Mouse (Mus musculus): ENCODE data around the gene Asic1.
"Not testable (repeated sequence)": the region's sequence is repeated elsewhere in the genome, so short reads cannot be mapped to it uniquely, and the experiment has no call there.

Gene Asic1

DNA sequence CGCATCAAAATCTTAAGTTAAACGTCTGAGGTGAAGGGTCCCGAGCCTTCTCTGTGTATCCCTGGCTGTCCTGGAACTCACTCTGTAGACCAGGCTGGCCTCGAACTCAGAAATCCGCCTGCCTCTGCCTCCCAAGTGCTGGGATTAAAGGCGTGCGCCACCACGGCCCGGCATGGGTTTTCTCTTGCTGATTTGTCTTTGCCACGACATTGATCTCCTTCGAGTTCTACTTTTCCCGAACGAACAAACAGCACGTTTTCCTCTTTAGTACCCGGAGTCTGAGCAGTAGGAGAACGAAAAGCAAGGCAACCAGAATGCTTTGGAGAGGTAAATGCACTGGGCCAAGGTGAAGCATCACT, 31.5 kb downstream of the Asic1 start:
- DNase-seq (ENCODE audit: low spot score in 2 of 2), result not testable (repeated sequence)

DNA sequence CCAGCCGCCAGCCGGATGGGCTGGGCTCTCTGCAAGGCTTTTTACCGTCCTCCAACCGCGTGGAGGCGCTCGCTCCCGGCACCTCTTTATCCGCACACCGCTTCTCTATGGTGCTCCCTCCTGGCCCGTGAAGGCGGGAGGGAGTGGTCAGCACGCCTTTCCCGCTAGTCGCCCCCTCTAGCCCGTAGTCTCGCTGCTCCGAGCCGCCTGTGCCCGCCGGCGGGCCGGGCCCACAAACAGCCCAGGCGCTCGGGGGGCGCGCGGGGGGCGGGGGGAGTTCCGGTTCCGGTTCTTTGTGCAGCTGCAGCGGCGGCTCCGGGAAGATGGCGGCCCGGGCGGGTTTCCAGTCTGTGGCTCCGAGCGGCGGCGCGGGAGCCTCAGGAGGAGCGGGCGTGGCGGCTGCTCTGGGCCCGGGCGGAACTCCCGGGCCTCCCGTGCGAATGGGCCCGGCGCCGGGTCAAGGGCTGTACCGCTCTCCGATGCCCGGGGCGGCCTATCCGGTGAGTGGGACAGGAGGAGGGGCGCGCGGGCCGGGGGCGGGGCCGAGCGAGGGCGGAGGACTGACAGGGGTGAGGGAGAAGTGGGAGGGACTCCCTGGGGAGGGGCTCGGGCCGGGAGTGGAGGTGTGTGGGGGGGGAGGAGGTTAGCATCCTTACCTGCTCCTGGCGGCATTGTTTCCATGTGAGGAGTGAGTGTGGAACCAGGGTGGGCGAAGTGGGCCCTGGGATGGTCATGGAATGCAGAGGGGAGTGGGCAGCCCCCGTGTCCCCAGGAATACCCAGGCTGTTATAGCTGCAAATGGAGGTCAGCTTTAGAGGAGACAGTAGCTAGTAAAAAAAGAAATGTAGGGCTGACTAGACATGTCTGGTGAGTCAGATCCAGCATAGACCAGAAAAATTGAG, 32.1 kb downstream of the Asic1 start, which contains the start of gene Smarcd1:
Gene Smarcd1 (plus strand): TSS at position 131 of the 902 bp plus-strand sequence.
- peak; percentile 87 to 96 for DNase-seq (ENCODE audit: low spot score in 2 of 2)

DNA sequence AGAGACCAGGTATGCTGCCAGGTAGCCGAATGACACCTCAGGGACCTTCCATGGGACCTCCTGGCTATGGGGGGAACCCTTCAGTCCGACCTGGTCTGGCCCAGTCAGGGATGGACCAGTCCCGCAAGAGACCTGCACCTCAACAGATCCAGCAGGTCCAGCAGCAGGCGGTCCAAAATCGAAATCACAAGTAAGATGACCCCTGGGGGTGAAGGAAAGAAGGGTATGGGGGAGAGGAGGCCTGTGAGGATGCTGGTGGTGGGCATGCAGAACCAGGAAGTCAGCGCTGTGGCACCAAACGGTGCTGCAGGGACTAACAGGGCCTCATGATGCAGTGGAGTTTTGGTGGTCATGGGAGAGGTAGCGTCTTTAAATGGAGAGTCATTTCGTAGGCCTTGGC, 32.9 kb downstream of the Asic1 start:
- DNase-seq (ENCODE audit: low spot score in 2 of 2), result no peak

DNA sequence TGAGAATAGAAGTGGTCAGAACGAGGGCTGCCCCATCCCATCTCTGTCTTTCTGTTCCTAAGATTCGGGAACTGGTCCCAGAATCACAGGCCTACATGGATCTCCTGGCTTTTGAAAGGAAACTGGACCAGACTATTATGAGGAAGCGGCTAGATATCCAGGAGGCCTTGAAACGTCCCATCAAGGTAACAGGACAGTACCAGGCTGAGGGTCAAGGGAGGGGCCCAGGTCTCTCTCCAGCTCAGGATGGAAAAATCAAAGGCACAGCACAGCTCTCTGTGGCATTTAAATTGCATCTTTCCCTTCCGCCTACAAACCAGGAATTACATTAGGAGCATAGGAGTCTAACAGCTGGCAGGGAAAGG, 33.5 kb downstream of the Asic1 start:
- DNase-seq (ENCODE audit: low spot score in 2 of 2), result no peak

DNA sequence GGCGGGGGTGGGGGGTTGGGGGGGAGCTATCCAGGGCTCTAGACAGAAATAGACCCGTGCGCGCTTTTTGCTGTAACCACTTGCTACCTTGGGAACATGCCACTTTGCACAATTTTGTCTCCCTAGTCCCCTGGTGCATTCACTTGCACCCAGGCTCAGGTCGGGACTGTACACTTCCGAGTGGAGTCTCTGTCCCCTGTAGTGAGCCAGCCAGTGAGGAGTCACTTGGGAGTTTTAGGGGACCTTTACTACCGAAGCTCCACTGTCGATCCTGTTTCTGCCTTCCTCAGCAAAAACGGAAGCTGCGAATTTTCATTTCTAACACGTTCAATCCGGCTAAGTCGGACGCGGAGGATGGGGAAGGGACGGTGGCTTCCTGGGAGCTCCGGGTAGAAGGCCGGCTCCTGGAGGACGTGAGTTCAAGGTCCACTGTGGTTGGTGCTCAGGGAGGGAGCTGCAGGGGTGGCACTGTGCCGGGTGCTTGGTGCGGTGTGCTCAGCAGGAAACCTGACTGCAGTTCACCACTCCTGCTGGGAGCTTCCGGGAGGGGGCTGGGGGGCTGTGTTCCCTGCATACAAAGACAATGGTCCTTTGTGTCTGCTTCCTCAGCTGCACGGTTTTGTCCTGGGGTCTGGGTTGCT, 34.0 kb downstream of the Asic1 start:
- DNase-seq (ENCODE audit: low spot score in 2 of 2), result no peak

DNA sequence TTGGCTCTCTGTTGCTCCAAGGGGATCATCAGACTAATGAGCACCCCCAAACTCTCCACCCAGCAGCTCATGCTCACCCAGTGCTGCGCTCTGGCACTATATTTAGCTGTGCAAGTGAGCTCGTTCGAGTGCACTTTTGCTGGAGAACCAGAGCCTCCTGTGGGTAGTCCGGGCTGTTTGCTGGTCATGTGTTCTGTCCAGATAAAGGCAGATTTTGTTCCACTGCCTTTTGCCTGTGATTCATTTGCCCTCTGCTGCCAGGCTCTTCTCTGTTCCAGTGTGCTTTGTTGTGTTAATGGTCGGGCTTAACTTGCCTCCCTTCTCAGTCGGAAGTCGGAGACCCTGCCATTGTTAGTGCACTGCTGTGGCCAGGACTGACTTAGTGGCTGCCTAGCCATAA, 34.7 kb downstream of the Asic1 start:
- DNase-seq (ENCODE audit: low spot score in 2 of 2), result no peak

DNA sequence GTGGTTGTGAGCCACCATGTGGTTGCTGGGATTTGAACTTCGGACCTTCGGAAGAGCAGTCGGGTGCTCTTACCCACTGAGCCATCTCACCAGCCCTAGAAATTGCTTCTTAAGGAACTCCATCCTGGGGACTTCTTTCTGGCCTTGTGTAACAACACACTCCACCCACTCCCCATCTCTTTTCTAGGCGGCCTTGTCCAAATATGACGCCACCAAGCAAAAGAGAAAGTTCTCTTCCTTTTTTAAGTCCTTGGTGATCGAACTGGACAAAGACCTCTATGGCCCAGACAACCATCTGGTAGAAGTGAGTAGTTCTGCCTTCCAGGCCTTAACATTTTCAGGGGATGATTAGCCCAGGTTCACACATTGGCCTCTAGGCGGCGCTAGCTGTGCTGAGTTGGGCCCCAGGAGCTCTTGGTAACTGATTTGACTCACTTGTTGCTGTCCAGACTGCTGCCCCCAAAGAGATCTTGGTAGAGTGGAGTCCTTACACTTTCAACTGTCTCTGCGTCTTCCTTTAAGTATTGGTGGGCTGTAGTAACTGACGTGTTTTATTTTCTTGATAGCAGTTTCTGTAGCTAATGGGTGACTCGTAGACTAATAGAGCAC, 35.4 kb downstream of the Asic1 start, which contains the start of gene Gm17349:
Gene Gm17349 (minus strand): TSS at position 51 of the 609 bp plus-strand sequence.
- DNase-seq (ENCODE audit: low spot score in 2 of 2), result peak in 1 of 2 experiments; percentile 43

DNA sequence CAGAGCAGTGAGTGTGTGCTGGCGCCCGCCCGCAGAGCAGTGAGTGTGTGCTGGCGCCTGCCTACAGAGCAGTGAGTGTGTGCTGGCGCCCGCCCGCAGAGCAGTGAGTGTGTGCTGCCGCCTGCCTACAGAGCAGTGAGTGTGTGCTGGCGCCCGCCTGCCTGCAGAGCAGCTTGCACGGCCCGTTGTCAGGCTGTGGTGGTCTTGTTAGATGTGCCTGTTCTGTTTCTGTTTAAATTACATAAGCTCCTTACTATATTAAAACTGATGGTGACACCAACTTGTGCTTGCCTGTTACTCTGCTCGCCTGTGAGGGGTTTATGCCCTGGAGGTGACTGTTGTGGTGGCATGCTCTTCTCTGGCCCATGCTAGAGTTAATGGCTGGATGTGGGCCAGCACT, 38.0 kb downstream of the Asic1 start:
- no peak for DNase-seq (ENCODE audit: low spot score in 2 of 2)

DNA sequence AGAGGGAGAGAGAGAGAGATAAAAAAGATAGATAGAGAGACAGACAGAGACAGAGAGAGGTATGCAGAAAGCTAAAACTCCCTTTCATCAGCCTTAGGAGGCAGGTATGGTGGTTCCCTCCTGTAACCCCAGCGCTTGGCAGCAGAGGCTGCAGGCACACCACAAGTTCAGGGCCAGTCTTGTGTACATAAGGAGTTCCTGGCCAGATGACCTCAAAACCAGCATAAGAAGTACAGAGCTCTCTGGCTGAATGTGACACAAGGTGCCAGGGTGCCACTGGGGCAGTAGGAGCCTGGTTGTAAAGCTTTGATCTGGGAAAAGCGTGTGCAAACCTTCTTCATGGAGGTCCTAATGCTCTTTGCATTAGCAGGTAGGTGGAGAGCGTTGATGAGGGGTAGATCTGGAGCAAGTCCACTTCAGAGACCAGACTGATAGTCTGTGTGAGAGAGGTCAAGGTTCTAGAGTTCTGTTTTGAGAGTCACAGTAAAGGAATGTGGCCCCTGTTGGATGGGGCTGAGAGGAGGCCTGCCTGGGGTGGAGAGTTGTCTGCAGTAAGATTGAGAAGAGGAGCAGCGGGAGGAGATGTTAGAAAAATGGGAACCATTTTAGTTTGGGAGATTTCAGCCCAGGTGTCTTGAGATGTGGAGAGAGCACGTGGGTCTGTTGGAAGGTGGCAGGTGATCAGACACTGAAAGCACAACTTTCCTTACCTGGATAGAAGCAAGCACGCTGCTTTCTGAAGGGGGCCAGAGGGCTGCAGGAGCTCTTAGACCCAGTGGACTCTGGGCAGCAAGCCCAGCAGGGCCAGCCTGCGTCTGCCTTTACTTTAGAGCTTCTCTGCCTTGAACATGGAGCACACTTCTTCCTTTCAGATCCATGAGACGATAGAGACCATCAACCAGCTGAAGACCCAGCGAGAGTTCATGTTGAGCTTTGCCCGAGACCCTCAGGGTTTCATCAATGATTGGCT, 40.3 kb downstream of the Asic1 start:
- DNase-seq (ENCODE audit: low spot score in 2 of 2), result no peak

DNA sequence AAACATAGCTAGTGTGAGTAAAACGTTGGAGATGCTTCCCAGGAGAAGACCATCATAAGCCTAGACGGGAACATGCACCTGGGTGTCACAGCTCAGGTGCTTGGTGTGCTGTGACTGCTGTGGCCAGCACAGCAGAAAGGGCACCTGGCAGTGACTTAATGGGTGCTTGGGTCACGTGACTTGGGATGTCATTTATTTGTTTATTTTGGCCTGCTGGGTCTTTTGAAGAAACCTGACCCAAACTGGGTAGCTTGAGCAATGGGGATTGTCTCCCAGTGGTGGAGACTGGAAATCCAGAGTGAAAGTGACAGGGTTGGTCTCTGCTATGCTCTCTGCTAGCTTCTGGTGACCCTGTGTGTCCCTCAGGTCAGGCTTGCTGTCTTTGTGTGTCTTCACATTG, 41.3 kb downstream of the Asic1 start:
- no peak for DNase-seq (ENCODE audit: low spot score in 2 of 2)

DNA sequence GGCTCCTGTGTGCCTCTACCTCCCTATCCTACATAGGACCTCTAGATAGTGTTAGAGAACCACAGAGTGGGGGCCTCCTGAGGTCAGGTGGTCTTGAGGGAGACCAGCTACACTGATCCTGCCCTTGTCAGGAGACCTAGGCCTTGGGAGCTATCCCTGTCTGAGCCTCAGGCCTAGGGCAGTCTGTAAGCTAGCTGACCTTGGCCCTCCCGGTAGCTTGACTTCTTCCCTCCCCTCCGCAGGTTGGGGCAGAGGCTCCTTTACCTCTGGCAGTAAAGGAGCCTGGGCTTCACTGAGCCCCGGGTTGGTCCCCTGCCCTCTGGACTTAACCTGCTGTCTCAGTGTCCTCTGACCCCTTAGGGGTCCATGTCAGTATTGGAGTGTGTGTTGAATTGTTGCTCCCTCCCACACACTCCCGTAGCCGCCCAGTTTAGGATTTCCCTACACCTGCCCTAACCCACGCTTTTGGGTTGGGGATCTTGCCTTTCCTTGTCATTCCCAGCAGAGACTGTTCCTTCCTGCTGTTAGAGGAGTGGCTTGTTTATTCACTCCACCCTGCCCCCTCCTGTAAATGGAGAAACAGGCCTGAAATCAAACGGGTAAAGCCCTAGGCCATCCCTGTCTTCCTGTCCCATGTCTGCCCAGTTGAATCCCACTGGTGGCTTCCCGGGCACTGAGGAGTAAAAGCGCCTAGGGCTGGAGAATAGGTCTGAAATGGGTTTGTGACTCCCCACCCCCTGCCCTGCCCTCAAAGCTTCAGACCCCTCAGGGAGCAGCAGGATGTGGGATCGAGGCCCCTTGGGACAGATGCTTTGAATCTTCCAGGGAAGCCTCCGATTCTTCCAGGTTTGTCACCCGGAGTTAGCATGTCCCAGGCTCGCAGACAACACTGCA, 42.7 kb downstream of the Asic1 start:
- DNase-seq (ENCODE audit: low spot score in 2 of 2), result no peak

DNA sequence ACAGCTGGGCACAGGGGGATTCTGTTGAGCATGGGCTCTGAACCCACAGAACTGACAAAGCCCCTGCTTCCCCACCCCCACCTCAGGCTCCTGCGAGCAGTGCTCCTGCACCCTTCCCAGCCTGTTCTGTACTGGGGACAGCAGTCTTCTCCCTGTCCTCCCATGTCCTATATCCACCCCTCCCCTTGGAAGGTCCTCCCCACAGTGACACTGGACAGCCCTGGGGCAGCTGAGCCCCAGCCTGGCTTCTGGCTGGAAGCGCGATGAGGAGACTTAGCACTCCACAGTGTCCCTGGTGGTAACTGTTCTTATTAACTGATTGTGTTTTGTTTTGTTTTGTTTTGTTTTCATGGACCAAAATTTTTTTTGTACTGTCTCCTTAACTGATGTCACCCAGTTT, 43.4 kb downstream of the Asic1 start:
- no peak for DNase-seq (ENCODE audit: low spot score in 2 of 2)

DNA sequence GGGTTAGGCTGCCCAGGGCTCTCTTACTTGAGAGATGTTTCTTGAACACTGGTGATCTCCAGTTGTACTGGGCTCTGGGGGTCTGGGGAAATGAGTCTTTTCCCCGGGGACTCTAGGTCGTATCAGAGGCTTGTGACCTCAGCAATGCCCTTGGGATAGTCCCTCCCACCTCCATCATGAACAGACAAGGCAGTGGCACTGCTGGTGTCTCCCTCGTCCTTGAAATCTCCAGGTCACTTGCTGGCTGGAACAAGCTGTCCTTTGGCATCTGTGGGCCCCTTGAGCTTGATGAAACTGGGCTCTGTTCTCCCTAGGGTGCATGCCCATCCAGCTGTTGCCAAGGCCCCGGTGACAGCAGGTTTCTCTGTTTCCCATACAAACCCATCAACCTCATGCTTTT, 44.0 kb downstream of the Asic1 start:
- no peak for DNase-seq (ENCODE audit: low spot score in 2 of 2)

DNA sequence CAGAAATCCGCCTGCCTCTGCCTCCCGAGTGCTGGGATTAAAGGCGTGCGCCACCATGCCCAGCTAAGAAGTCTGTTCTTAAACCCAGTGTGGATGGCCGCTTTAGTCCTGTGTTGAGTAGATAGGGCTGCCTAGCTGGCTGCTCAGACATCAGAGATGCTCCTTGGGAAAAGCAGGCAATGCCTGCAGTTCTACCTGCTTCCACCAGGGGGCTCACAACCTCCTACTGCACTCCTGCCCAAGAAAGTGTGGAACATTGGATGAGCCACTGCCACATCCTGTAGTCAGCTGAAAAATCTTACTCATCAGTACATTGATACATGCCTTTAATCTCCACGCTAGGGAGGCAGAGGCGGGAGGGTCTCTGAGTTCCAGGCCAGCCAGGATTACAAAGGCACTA, 44.7 kb downstream of the Asic1 start:
- DNase-seq (ENCODE audit: low spot score in 2 of 2), result peak; percentile 52 to 70

DNA sequence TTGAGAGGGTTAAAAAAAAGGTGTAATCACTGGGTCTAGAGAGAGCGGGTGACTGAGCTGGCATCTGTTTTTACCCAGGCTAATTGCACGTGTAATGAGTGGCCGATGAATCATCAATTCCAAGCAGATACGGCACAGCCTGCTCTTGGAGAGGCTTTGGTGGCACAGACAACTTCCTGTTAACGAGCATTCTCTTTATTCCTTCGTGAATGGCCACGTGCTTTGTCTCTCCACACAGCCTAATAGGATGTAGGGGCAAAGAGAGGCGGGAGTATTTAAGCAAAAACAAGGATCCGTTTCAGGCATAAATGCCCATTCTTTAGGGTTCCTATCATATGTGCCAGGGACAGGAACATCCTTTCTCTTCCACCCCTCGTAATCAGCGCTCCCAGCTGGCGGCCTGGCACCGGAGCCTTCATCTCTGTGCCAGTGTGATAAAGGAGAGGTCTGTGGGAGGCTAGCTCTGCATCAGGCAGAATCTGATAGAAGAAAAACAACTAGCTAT, 45.2 kb downstream of the Asic1 start:
- no peak for DNase-seq (ENCODE audit: low spot score in 2 of 2)

DNA sequence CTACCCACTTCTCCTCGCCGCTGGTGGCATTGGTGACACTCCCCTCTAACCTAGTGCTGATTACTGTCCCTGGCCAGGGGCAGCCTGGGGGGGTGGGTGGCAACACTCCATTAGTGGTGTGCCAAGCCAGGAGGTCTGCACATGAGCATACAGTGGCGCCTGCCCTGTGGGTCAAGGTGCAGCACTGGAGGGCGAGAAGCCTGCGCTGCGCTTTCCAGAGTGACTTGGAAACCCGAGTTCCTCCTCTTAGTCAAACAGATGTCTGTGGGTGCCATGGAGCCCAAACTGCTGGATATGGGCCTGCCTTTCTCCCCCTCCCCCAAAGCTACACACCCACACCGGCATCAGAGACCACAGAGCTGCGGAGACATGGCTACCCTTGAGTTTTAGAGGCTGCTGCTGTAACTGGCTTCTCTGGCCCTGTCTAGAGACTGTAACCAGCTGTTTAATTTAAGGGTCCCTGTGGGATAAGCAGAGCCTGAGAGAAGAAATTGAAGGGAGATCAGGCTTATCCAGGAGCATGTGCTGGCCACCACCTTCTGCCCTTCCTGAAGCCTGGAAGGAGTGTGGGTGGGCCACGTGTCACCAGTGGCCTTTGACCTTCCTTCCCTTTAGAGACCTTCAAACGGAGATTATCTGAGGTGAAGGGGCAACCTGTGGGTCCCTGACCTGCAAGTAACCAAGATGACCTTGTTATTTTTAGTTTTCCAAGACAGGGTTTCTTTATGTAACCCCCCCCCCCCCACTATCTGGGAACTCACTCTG, 46.0 kb downstream of the Asic1 start:
- no peak for DNase-seq (ENCODE audit: low spot score in 2 of 2)

DNA sequence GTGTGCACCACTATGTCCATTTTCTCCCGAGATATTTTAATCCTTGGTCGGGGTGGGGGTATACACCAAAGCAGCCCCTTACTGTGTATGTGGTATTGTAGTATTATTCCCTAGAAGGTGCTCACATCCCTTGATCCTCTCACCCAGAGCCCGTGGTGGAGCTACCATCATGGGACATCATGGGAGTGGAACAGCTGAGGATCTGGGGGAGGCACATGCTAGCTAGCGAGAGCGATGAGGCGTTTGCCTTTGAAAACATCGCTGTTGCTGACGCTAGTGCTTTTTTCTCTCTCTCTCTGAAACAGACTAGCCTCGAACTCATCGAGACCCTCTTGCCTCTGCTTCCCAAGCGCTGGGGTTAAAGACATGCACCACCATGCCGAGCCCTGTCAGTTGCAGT, 46.6 kb downstream of the Asic1 start:
- DNase-seq (ENCODE audit: low spot score in 2 of 2), result no peak

DNA sequence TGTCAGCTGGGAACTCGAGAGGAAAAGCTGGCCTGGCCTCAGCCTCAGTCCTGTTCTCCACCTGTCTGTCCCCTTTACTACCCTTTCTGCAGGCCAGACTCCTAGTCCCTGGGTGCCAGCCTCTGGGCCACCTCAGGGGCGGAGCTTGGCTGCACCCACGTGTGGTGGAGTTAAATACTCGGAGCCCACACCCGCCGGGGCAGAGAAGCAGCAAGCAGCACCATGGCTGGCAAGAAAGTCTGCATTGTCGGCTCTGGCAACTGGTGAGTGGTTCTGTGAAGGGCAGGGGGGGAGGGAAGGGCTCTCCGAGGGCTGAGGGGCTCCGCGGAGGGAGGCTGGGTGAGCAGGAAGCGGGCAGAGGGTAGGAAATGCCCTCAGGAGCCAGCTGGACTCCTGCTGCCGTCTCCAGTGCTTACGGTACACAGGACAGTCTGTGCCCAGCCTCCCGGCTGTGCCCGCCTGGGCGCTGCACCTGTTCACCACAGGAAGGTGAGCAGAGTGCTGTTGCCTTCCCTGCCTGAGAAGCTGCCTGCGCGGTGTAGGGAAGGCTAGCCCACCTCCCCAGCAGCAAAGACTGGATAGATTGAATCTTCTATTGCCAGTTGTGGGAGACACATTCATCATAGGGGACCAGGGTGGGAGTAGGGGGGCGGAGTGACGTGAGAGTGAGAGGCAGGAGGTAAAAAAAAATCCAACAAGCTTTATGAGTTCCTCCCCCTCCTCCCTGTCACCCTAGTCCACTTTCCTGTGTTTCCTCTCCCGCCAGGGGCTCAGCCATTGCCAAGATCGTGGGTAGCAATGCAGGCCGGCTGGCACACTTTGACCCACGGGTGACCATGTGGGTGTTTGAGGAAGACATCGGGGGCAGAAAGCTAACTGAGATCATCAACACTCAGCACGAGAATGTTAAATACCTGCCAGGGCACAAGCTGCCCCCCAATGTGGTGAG, 47.5 kb downstream of the Asic1 start, which contains the start of gene Gpd1:
Gene Gpd1 (plus strand): TSS at position 130 of the 949 bp plus-strand sequence.
- no peak for DNase-seq (ENCODE audit: low spot score in 2 of 2)
